Mouse (Mus musculus): ENCODE measurements at regions not wholly inside any gene's neighbourhood (a gene's known extent, or its start where the extent isn't known, plus 50 kb on each side); places are given as distances from the start of the nearest gene placed in this dataset.

DNA sequence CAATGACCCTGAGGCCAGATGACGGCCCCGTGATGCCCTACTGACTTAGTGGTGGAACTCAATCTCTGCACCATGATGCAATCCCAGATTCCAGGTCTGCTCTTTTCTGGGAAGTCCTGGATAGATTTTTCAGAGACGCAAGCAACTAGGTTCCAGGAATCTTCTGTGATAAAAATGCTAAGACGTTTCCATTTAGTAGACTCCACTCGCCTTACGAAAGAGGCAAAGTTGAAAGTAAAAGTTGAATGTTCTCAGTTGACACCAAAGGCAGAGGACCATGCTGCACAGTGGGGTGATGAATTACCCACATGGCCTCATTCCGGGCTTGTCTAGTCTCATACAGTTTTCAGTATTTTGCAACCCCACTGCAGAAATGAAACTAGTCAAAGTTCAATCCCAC, 139.6 kb upstream of the Igf1 start:
- intact Hi-C loops (cut with DNase I): no loop called here
- DNase-seq (ENCODE audit: low spot score in 2 of 2): no peak

DNA sequence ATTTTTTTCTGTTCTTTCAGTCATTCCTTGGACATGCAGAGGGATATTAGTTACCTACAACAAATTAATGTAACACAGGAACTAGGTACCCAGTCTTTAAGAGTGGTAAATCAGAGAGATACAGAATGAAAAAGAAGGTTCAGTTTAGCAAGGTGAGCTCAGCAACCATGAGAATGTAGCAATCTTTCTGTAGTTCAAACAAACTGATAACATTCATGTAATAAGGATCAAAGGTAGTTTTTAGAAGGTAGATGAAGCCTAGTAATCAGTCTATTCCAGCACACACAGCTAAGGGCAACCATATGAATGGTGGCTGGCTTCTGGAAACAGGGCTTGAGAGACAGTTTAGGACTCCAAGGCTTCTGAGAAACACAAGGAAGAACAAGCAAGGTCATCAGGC, 138.1 kb upstream of the Igf1 start:
- intact Hi-C loops (cut with DNase I): no loop called here
- DNase-seq (ENCODE audit: low spot score in 2 of 2): no peak

DNA sequence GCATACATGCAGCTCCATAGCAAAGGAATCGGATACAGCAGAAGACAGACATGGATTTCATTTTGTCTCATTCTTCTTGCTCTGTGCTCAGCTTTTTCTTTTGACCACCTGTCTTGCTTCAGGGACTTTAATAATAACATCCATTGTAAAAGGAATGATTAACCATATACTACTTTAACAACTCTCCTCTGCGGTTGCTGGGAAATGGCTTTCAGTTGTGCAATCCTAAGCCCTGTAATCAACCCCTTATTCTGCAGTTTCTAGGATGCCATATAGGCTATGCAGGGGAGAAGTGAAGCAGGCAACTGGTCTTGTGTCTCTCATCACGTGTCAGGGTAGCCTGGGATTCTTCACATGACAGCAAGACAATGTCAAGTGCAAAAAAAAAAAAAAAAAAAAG, 135.8 kb upstream of the Igf1 start:
- no peak for DNase-seq (ENCODE audit: low spot score in 2 of 2)
- intact Hi-C loops (cut with DNase I): no loop called here

DNA sequence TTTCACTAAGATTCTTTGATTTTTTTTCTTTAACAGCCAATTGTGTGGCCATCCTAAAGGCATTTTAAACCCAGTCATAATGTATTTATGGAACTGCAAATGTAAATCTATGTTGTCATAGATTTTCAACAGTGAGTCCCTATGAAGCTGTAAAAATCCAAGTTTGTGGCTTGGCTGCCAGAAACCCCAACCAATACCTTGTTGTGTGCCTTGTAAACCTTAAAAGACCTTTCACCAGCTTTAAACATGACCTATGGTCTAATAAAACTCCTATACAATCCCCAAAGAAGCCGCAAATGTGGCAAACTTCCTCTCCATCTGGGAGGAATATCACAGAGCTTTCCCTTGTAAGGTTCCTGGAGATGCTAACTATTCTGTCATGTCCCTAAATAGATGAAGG, 125.4 kb upstream of the Igf1 start:
- no peak for DNase-seq (ENCODE audit: low spot score in 2 of 2)
- intact Hi-C loops (cut with DNase I): no loop called here

DNA sequence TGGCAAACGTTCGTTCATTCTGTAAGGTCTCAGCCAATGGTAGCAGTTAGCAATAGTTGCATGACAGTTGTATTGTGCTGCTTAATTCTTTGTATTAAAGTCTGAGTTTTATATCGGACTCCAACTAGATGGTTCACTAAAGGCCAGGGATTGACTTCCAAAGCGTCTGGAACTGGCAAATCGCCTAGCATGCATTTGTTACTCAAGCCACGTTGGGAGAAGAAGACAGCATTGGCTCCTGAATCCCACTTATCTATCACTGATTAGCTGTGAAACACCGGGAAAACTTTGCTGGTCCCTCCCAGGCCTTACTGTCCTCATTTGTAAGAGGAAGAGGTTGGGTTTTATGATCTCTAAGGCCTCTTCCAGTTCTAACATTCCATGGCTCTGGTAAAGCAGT, 124.8 kb upstream of the Igf1 start:
- intact Hi-C loops (cut with DNase I): no loop called here

DNA sequence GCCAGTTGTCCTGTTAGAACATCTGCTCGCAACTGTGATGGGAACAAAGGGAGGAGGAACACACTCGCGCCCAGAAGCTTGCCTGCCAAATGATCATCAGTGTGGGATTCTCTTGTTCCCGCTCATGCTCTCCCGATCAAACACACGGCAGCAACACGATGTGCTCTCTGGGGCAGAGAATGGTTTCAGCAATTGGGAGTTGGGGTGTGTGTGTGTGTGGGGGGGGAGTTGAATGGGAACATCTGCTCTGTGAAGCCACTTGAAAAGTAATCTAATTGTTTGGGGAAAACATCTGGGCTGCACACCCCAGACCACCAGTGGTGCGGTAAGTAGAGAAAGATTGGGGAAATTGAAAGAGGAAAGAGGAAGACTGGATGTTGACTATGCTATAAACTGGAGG, 117.7 kb upstream of the Igf1 start:
- no peak for DNase-seq (ENCODE audit: low spot score in 2 of 2)
- intact Hi-C loops (cut with DNase I): no loop called here

More for the DNA sequence above, 124.8 kb upstream of the Igf1 start:
- no peak for DNase-seq (ENCODE audit: low spot score in 2 of 2)

DNA sequence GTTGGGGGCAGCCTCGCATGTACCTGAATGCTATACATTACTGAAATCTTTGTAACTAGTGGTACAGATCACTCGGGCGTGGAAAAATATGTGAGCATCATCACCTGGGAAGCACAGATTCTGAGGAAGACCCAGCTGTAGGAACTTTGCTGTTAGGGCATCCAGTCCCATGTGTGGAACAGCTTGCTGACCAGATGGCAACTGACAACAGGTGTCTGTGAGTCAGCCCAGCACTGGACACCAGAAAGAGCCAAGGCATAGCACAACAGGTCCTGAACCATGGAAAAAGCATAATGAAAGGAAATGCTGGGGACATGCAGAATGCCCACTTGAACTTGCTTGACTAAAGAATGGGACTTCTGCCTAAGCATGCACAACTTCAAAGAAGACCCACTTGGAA, 115.3 kb upstream of the Igf1 start:
- DNase-seq (ENCODE audit: low spot score in 2 of 2): no peak
- intact Hi-C loops (cut with DNase I): no loop called here

DNA sequence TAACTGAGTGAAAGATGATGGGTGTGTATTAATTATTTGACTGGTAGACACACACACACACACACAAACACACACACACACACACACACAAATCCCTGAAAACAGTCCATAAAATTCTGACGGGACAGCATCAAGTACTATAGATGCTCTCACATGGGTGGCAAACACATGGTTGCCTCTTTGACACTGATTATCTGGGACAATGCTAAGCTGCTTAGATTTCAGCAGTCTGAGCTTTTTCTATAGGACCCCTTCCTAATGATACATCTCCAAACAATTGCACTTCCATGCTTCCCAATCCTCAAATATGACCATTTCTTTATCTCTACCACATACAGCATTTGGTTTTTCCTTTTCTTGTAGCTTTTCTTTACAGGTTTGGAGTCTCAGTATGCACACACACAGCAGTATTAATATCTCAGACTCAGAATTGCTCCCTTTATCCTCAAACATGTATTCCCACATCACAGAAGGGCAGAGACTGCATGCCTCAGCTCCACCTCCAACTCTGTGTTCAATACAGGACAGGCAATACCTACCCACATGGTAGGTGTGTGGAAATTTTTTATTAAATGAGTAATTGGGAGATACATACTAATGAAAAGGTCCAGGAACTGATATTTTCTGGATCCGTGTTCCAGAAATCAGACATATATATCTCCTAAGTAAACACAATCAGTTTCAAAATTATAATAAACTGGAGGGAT, 110.1 kb upstream of the Igf1 start:
- intact Hi-C loops (cut with DNase I): no loop called here
- no peak for DNase-seq (ENCODE audit: low spot score in 2 of 2)

DNA sequence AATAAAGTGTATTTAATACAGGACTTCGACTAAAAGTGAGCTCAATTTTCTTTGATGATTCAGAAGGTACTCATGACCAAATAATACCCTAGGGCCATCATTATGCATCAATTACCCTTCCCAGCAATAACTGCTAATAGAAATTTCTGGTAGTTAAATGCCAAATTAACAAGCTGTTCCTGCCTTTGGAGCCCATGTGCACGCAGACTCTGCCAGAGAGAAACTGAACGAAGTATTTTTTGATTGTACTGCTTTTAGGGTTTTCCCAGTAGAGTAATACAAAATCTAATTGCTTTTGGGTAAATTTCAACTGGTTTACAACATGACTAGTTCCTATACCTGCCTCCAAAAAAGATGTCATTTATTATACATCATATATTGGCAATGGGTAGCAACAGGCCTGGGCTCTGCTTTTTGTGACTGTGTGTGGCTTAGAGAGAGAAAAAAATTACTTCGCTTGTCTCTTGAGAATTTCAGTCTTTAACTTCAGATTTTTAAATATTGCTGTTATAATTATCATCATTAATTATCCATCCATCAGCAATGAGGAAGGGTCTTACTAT, 109.4 kb upstream of the Igf1 start:
- intact Hi-C loops (cut with DNase I): no loop called here
- DNase-seq (ENCODE audit: low spot score in 2 of 2): no peak

DNA sequence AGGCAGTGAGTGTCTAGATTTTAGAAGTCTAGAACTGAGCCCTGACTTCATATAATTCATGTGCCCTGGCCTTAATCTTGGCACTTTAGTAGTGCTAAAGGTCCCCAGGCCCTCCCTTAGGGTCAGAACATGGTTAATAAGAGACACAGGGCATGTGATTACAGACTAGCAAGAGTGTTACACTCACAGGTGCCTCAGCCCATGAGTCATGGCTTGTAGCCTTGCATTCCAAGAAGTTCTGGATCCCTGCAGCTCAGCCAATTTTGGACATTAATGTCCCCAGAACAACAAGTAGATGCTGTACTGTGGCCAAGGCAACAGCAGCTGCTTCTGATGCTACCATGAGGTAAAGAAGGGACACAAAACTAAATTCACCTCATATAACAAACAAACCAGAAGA, 107.7 kb upstream of the Igf1 start:
- DNase-seq (ENCODE audit: low spot score in 2 of 2): no peak
- intact Hi-C loops (cut with DNase I): no loop called here

DNA sequence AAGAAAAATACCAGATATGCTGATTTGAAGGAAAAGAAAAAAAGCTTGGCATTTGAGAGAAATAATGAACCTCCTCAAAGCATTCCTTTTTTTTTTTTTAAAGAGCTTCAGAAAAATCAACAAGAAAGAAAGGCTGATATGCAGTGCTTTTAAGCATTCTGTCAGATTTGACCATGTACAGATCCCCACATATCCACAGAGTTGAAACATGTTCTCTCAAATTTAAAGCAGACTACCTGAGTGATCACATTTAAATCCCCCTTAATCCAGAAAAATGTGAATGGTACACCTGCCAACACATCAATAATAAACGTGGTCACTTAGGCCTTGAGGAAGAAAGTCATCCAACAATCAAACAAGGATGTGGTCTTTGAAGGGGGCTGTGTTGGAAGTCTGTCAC, 107.1 kb upstream of the Igf1 start:
- intact Hi-C loops (cut with DNase I): no loop called here
- no peak for DNase-seq (ENCODE audit: low spot score in 2 of 2)

DNA sequence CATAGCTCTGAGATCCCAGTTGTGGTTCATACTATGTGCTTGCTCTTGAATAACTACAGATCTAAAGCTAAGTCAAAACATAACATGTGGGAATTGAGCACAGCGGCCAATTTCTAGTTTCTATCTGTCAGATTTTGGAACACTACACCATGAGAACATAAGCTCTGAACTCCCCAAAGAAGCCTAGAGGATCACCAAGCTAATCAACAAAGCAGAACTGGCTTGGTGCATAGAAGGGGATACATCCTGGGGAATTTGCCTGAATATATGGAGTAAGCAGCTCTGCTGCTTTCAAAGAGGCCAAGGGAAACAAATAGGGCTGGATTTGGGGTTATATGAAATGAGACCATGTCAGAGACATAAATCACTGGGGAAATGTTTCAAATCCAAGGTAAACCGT, 105.9 kb upstream of the Igf1 start:
- intact Hi-C loops (cut with DNase I): no loop called here
- DNase-seq (ENCODE audit: low spot score in 2 of 2): no peak

DNA sequence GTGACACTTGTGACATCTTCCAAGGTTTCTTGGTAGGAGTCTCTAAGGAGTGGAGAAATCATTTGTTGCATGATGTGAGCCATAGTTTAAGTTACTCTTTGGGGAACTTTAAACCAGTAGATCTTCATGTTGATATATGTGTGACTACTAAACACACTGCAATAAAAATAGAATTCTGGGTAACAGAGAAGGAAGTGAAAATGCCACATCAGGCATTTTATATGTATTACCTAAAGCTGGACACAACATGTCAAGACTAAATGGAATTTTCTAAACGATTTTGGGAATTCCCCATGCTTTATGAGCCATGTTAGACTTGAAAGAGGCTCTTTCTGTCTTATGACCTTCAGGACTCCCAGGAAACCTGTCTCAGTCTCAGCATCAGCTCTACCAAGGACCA, 104.6 kb upstream of the Igf1 start:
- DNase-seq (ENCODE audit: low spot score in 2 of 2): no peak
- intact Hi-C loops (cut with DNase I): no loop called here

DNA sequence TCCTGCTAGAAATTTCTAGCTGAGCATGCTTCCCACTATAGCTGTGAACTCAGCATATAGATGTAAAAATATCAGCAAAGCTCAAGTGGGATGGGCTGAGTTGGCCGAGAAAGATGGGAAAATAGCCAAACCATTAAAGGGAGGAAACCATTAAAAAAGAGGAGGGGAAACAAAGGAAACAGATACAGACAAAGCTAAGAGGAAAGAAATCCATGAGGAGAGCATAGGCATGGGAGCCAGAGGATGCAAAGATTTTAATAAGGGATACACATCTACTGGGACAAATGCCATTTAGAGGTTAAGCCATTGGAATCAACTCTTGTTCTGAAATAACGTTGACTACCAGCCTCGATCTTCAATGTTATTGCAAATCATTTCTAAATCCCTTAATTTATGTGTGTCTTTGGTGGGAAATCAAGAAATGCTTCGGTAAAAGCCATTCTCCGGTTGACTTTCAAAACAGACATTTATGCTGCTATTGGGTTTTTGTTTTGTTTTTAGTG, 96.5 kb upstream of the Igf1 start:
- intact Hi-C loops (cut with DNase I): no loop called here

DNA sequence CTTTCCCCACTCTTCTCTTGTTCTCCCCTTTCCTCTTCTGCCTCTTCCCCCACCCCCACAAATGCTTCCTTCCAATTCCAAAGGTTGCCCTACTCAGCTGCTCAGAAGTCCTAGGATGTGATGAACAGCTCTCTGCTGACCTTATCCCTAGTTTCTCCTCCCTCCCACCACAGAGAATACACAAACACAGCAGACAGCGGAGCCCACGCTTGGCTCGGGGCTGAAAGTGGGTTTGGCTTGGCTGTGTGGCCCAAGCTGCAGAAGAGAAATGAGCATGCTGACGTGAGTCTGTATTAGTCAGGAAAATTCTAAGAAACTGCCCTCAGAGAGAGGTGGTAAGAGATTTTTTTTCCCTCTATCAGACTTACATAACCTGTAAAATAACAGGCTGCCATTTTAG, 70.5 kb upstream of the Igf1 start:
- peak in 1 of 2 experiments; percentile 3 for DNase-seq (ENCODE audit: low spot score in 2 of 2)
- intact Hi-C loops (cut with DNase I): no loop called here

More for the DNA sequence above, 96.5 kb upstream of the Igf1 start:
- no peak for DNase-seq (ENCODE audit: low spot score in 2 of 2)

DNA sequence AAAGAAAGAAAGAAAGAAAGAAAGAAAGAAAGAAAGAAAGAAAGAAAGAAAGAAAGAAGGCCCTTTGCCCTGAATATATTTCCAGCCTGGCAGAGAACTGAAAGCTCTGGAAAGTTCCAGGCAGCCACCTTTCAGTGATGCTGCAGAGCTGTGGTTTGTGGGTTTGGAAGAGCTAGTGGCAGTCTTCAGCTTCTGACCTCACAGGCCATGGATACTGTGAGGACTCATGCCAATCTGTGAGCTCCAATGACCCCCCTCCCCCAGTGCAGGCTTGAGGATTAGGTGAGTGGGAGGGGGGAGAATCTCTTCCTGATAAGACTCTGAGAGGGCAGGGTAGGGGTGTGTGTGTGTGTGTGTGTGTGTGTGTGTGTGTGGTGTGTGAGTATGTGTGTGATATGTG, 65.7 kb upstream of the Igf1 start:
- intact Hi-C loops (cut with DNase I): no loop called here
- DNase-seq (ENCODE audit: low spot score in 2 of 2): no peak

DNA sequence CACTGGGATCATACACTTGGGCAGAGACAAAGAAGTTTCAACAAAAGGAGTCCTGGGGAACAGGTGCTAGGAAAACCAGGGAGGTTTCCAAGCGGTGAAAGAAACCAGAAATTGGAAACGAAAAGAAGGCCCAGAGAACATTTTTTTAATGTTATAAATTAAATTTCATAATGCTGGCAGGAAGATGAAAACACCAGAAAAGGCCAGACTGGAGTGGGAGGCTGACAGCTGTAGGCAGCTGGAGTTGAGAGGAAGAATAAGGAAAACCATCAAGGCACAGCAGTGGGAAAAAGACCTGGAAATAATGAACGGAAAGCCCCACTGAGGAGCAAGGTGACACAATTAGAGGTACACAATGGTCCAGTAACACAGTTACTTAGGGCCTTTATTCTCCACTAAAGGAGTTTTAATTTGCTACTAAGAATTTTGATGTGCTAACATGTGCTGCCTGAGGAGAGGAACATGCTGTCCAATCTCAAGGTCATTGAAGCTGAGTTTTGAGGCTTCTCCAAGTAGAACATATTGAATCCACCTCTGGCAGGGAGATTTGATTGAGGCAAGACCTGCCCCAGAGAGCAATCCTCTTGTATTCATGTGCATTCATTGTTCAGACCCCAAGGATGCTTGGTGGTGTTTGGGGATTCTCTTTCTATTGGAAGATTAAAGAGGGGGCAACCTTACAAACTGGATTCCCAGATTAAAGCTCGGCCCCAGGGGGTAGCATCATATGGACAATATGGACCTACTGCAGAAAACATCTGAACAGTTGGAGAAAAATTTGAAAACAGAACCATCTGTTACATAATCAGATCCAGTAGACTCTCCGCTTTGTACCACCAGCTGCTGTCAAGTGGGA, 53.9 kb upstream of the Igf1 start:
- no peak for DNase-seq (ENCODE audit: low spot score in 2 of 2)
- intact Hi-C loops (cut with DNase I): no loop called here

DNA sequence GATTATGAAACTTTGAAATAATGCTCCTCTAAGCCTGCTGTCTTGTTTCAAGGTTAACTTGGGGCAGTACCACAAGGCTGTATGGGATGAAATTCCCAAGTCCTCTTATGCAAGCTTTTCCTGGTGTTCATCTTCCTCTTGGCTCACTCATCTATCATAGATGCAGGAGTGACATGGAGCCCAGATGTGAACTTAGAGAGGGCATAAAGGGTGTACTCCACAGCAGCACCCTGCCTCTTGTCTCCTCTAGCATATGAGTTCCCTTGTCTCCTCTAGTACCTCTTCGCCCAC, 53.3 kb upstream of the Igf1 start:
- intact Hi-C loops (cut with DNase I): no loop called here
- DNase-seq (ENCODE audit: low spot score in 2 of 2): no peak
